Mouse (Mus musculus): Measurements from ENCODE around the gene Sh3gl3.

Gene Sh3gl3

GRCm38 (mm10) chr7:82293441-82293840, 119.8 kb downstream of the Sh3gl3 start:
- DNase-seq (ENCODE audit: low spot score): no peak

DNA sequence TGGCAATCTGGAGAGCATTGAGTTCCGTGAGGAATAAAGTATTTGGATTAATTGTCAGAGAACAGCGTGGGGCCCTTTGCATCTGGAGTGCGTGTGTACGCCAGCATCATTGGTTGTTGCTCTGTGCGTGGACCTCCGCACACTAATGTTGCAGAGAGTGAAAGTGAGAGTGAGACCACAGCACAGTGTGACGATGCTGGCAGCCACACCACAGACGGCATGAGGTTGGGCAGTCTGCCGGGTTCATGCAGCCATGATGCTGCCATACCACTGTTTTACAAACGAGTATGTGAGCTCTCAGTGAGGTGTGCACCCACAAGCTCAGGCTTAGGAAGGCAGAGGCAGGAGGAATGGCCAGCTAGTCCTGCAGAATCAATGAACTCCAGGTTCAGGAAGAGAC, 120.4 kb downstream of the Sh3gl3 start:
- DNase-seq (ENCODE audit: low spot score): no peak

GRCm38 (mm10) chr7:82294611-82295010, 121.0 kb downstream of the Sh3gl3 start:
- no peak for DNase-seq (ENCODE audit: low spot score)

GRCm38 (mm10) chr7:82308398-82308797, 134.8 kb downstream of the Sh3gl3 start:
- DNase-seq (ENCODE audit: low spot score): no peak

DNA sequence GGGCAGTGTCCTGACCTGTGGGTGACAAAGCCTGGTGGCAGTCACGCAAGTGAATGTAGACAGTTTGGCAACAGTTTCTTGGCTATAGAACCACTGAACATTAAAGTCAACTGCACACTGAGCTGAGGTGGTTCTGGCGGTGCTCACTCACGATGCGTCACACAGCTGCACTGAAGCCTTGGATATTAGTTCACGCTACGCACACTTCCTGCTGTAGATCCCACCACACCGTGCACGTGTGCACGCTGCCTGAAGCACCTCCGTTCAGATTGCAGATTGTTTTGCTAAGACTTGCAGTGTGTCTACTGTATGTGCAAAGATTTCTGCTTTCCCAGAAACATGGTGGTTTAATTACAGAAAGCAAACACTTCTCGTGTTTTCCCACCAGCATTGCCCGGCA, 144.9 kb downstream of the Sh3gl3 start:
- DNase-seq (ENCODE audit: low spot score): no peak

DNA sequence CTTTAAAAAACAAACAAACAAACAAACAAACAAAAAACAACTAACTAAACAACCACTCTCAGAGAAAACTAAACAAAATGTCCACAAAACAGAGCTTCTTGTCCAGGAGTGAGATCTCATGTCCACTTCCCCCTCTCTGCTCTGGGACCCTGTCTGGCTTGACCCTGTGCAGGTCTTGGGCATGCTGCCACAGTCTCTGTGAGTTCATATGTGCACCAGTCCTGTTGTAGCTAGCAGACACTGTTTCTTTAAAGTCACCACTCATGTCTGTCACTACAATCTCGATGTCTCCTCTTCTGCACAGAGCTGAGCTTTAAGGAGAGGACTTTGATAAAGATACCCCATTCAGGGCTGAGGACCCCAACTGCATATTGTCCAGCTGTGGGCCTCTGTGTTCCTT, 153.0 kb downstream of the Sh3gl3 start:
- DNase-seq (ENCODE audit: low spot score): no peak

- no peak for DNase-seq (ENCODE audit: low spot score)
Observed at GRCm38 (mm10) chr7:82327201-82327600, 153.6 kb downstream of the Sh3gl3 start.

DNA sequence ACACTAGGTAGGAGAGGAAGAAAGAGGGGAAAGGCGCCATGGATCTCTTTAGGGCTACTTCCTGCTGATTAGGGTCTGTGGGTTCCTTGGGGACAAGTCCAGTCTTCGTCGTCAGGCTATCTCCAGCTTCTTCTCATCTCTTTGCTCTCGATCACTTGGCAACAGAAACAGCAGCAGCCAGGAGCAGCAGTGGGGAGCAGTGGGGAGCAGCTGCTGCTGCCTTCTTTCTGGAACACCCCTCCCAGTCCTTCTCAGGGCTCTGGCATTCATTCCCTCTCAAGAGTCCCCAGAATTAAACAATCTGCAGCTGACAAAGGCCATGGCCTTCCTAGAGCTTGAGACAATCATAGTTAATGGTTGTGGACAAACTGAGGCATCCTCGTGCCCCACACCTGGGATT, 154.2 kb downstream of the Sh3gl3 start:
- DNase-seq (ENCODE audit: low spot score): no peak

- DNase-seq (ENCODE audit: low spot score): no peak
Observed at GRCm38 (mm10) chr7:82329831-82330230, 156.2 kb downstream of the Sh3gl3 start.

- DNase-seq (ENCODE audit: low spot score): no peak
Observed at GRCm38 (mm10) chr7:82330860-82331259, 157.2 kb downstream of the Sh3gl3 start.

DNA sequence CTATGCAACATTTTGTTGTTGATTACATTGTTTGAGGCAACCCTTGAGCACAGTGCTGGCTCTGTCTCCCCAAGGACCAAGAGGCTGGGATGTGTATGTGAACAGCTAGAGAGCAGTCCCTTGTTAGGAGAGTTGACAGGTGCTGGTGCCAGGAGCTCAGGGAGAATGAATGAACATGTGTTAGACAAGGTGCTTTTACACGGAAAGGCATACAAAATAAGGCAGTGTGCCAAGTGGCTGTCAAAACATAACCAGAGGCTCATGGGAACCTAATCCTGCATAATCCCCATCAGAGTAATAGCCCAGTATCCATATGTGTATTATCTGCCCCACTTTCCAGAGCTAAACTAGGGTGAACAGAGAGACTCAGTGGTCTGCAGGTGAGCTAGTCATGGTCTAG, 160.4 kb downstream of the Sh3gl3 start:
- no peak for DNase-seq (ENCODE audit: low spot score)

DNA sequence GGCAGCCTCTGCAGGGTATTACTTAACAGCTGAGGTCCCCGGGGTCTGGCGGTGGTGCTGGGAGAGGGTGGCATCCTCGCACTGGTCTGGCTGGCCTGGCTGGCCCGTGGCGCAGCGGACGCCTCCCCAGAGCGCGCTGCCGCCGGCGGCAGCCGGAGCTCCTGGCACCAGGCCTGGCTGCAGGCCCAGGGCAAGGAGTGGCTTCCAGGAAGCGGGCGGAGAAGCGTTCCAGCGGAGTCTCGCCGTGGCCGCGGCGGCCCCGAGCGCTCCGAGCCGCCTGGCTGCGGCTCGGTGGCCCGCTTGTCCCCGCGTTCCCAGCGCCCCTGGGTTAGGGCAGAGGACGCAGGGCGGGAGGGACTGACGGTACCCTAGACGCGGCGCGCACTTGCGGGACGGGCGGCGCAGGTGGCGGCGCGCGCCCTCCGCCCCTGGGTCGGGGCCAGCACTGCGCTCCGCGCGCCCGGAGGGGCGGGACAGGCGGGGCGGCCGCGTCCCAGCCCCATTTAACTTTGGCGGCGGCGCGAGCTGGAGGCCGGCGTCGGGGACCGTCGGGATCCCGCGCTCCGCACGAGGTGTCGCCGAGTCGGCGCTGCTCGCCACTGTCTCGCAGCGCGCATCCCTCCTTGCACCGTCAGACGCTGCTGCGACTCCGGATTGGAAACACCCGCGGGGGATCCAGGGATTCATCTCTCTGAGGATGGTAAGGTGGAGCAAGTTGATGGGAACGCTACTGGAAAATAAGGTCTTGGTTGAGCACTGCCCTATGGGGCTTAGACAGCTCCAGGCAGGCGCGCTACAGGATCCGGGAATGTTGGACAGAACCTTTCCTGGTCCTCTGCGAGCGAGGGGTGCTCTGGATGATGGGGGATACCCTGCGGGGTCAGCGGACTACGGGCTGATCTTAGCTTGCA, 161.8 kb downstream of the Sh3gl3 start, which contains the start of gene Adamtsl3:
TSS of gene Adamtsl3 (plus strand) at position 484 of the 911 bp plus-strand sequence.
- DNase-seq (ENCODE audit: low spot score): no peak

DNA sequence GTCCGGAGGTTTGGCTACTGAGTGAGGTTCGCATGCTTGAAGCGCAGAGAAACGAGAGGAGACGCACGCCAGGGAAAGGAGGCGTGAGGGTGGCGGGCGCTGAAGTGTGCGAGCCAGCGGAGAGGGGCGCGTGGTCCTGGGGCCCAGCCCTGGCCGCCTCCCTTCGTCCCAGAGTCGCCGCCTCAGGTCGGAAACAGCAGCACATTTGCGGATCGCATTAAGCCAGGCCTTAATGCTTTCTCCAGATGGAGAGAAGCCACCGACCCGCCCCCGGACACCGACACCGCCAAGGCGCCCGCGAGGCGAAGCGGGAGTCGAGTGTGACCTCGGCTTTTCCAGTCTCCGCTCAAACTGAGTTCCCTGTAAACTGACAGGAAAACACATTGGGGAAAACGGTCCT, 162.5 kb downstream of the Sh3gl3 start:
- DNase-seq (ENCODE audit: low spot score): no peak

DNA sequence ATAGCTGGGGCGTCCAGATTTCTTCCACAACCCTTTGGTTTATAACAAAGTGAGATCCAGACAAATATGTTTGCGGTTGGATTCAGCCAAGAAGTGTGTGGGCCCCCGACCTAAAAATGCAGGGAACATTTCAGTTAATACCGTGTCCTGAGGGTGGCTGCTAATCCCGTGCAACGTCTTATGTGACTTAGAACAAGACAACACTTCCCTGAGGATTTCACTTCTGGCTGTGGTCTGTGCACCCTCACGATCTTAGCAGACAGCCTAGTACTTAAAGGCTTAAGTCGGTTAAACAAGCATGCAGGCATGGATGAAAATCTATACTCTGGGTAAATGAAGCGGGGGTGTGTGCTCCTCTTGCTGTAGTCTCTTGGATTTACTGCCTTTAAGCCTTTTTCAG, 164.5 kb downstream of the Sh3gl3 start:
- no peak for DNase-seq (ENCODE audit: low spot score)

DNA sequence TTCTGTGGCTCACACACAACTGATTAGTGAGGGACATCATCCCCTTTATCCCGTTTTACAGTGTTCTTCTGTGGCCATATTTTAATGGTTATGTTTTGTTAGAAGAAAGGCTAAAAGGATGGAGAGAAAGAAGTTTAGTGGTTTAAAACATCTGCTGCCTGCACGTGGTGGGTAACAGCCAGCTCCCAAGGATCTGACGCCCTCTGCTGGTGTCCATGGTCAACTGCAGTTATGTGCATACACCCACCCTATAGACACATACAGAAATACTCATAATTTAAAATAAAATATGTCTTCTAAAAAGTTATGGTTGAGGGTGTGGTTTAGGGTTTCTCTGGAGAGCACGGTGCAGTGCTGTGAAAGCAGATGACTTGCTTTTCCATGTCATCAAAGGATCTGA, 164.9 kb downstream of the Sh3gl3 start:
- no peak for DNase-seq (ENCODE audit: low spot score)

DNA sequence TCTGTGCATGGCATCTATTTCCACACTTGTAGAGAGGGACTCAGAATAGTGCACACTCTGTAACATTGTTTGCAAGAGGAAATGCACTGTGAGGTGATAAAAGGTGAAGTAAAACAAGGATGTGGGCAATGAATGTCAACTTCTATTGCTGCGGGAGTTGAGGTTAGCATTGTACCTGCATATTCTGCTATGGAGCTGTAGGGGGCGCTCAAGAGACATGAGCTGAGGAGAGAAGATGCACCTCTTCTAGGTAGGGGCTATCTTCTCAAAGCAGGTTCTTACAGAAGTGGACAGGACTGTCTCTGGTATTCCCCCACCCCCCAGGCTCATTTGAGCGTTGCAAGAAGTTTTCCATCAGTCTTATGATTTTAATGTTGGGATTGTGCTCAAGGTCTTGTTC, 165.6 kb downstream of the Sh3gl3 start:
- DNase-seq (ENCODE audit: low spot score): no peak

- DNase-seq (ENCODE audit: low spot score): no peak
Observed at GRCm38 (mm10) chr7:82341476-82341875, 167.8 kb downstream of the Sh3gl3 start.

GRCm38 (mm10) chr7:82346706-82347105, 173.1 kb downstream of the Sh3gl3 start:
- DNase-seq (ENCODE audit: low spot score): no peak

GRCm38 (mm10) chr7:82349796-82350195, 176.2 kb downstream of the Sh3gl3 start:
- DNase-seq (ENCODE audit: low spot score): no peak

- DNase-seq (ENCODE audit: low spot score): no peak
Observed at GRCm38 (mm10) chr7:82350421-82350820, 176.8 kb downstream of the Sh3gl3 start.

All from left cerebral cortex, adult 11 months (tissue).